Mouse (Mus musculus) heart, postnatal 0 days (tissue): ENCODE measurements around the gene Pds5a. TPM values are rescaled to one million over a fixed set of nuclear protein-coding genes. Genes with fewer than 3 reads are reported as not detected.
"Not testable (repeated sequence)": the region's sequence is repeated elsewhere in the genome, so short reads cannot be mapped to it uniquely, and the experiment has no call there.

Experiments used
- ATAC-seq: fragments of 200-750 bp; cut with Nextera tagmentation; 2 replicates; pipeline ENCODE4 v1.8.0; 2017; ENCODE audit warnings: low read depth, moderate number of reproducible peaks, moderate library complexity; ENCODE audit not compliant: insufficient read depth
- DNase-seq: peaks from one replicate; pipeline ENCODE4 v3.0.0-alpha.2; 2016; ENCODE audit warnings: low spot score
- H3K27ac ChIP-seq: fragments of 300-500 bp; sonication (generic); 2 replicates; pipeline ENCODE4 v1.5.1; 2014; ENCODE audit warnings: low read depth, mild to moderate bottlenecking
- H3K27me3 ChIP-seq: fragments of 300-500 bp; sonication (generic); 2 replicates; pipeline ENCODE4 v1.6.1; 2014; ENCODE audit warnings: low read length, mixed read lengths; ENCODE audit not compliant: control insufficient read depth, insufficient read depth
- H3K36me3 ChIP-seq: fragments of 300-500 bp; sonication (generic); replicated peaks from 2 replicates; pipeline ENCODE4 v1.6.1; 2014; ENCODE audit warnings: low read length, mixed read lengths; ENCODE audit not compliant: control insufficient read depth, insufficient read depth
- H3K4me1 ChIP-seq: fragments of 300-500 bp; sonication (generic); 2 replicates; pipeline ENCODE4 v1.6.1; 2014; ENCODE audit warnings: antibody characterized with exemption; ENCODE audit not compliant: control insufficient read depth, insufficient read depth
- H3K4me2 ChIP-seq: fragments of 300-500 bp; sonication (generic); 2 replicates; pipeline ENCODE4 v1.6.1; 2014; ENCODE audit warnings: low read depth, mild to moderate bottlenecking, low read length, moderate library complexity
- H3K4me3 ChIP-seq: fragments of 300-500 bp; sonication (generic); 2 replicates; pipeline ENCODE4 v1.5.1; 2014; ENCODE audit warnings: low read depth, low read length
- H3K9ac ChIP-seq: fragments of 300-500 bp; sonication (generic); replicated peaks from 2 replicates; pipeline ENCODE4 v1.6.1; 2014; ENCODE audit warnings: low read depth, low read length, mixed read lengths
- H3K9me3 ChIP-seq: fragments of 300-500 bp; sonication (generic); replicated peaks from 2 replicates; pipeline ENCODE4 v1.6.1; 2016; ENCODE audit warnings: low read length; ENCODE audit not compliant: control insufficient read depth
- CTCF ChIP-seq: IDR thresholded peaks from 2 replicates; pipeline ENCODE4 v1.5.1; 2016; ENCODE audit warnings: antibody characterized with exemption, control low read depth, low read depth
- EP300 ChIP-seq: IDR thresholded peaks from 2 replicates; pipeline ENCODE4 v1.6.1; 2016; ENCODE audit warnings: antibody characterized with exemption, low read depth
- WGBS: fragments of 180-500 bp; shearing (Covaris S2); extraction: QIAGEN DNeasy Blood & Tissue Kit; methylation state at CpG from one replicate; pipeline ENCODE4 v1.1.7; 2014; 5-methylcytosine and 5-hydroxymethylcytosine counted together
- polyA plus RNA-seq: library from polyadenylated mRNA; unstranded; fragments of >200 nt; fragmentation: Nextera tagmentation; extraction: Ambion mirVana; gene quantifications from 2 replicates; pipeline ENCODE4 v1.2.1, GENCODE M21; 2015
- total RNA-seq: library from RNA; depleted of rRNA; stranded (reverse); fragments of >200 nt; gene quantifications from 2 replicates; pipeline ENCODE4 v1.2.3, GENCODE M21; 2014; ENCODE audit warnings: low replicate concordance

The Pds5a gene
- total and polyA plus RNA-seq, 2 experiments from 2014 or later: 15.4 to 91.3 TPM

- no peak overlapping the region for H3K27ac ChIP-seq
- WGBS: 91% methylated on average over 5 of the region's 5 CpGs
- no peak overlapping the region for H3K9ac ChIP-seq
- no peak for TF ChIP-seq CTCF
- TF ChIP-seq EP300: no peak
- DNase-seq (no peak), ATAC-seq (no peak)
- no peaks in the 10 kb centered on the region for H3K36me3 ChIP-seq
- no peaks in the 10 kb centered on the region for H3K27me3 ChIP-seq
- H3K4me1 ChIP-seq: peaks cover 7% of the 10 kb centered on the region
- no peak overlapping the region for H3K4me3 ChIP-seq
- no peaks in the 10 kb centered on the region for H3K9me3 ChIP-seq
- no peak overlapping the region for H3K4me2 ChIP-seq
Observed at GRCm38 (mm10) chr5:65700102-65700501, 2.0 kb upstream of the Pds5a start.

- peaks cover 7% of the 10 kb centered on the region for H3K4me1 ChIP-seq
- DNase-seq: no peak
- no peaks in the 10 kb centered on the region for H3K9me3 ChIP-seq
- peak overlapping the region; percentile 73 for H3K4me2 ChIP-seq
- no peak for ATAC-seq
- peak overlapping the region; percentile 98 for H3K27ac ChIP-seq
- 60% methylated on average over 10 of the region's 10 CpGs for WGBS
- no peaks in the 10 kb centered on the region for H3K27me3 ChIP-seq
- H3K9ac ChIP-seq: 0 out of 2 replicates have a peak overlapping the region, but pooled peaks have one; percentile 94
- TF ChIP-seq EP300 (no peak), CTCF (no peak)
- peak overlapping the region; percentile 98 for H3K4me3 ChIP-seq
- H3K36me3 ChIP-seq: no peaks in the 10 kb centered on the region
Observed at GRCm38 (mm10) chr5:65699146-65699545, 1.1 kb upstream of the Pds5a start.

GRCm38 (mm10) chr5:65698759-65699136, 675 bp upstream of the Pds5a start:
- TF ChIP-seq EP300 (no peak), CTCF (no peak)
- H3K9ac ChIP-seq: peak overlapping the region; percentile 94
- peak; percentile 43 for DNase-seq
- H3K9me3 ChIP-seq: no peaks in the 10 kb centered on the region
- peaks cover 7% of the 10 kb centered on the region for H3K4me1 ChIP-seq
- peak overlapping the region; percentile 98 for H3K27ac ChIP-seq
- H3K27me3 ChIP-seq: no peaks in the 10 kb centered on the region
- peaks cover 2% of the 10 kb centered on the region; the same call in 1 of the 2 replicates for H3K36me3 ChIP-seq
- no peak for ATAC-seq
- peak overlapping the region; percentile 73 for H3K4me2 ChIP-seq
- H3K4me3 ChIP-seq: peak overlapping the region; percentile 98
- WGBS: 21% methylated on average over 6 of the region's 6 CpGs

- H3K4me1 ChIP-seq: peaks cover 7% of the 10 kb centered on the region
Observed at GRCm38 (mm10) chr5:65697486-65697835, 612 bp downstream of the Pds5a start.

GRCm38 (mm10) chr5:65696821-65697485, 1.1 kb downstream of the Pds5a start:
- Histone ChIP-seq H3K4me1 (peaks cover 7% of the 10 kb centered on the region), H3K4me3 (peak overlapping the region; percentile 98), H3K27me3 (no peaks in the 10 kb centered on the region), H3K9ac (peak overlapping the region; percentile 94), H3K27ac (peak overlapping the region; percentile 98), H3K36me3 (peaks cover 15% of the 10 kb centered on the region), H3K9me3 (no peaks in the 10 kb centered on the region), H3K4me2 (peak overlapping the region; percentile 73)
- ATAC-seq (peak; percentile 39; the same call in 1 of the 2 replicates), DNase-seq (peak; percentile 84)
- WGBS: 1% methylated on average over 57 of the region's 58 CpGs
- TF ChIP-seq EP300 (no peak), CTCF (peak; percentile 81)

More at GRCm38 (mm10) chr5:65697486-65697835, 612 bp downstream of the Pds5a start:
- DNase-seq (no peak), ATAC-seq (peak; percentile 50)
- Histone ChIP-seq H3K36me3 (peaks cover 10% of the 10 kb centered on the region), H3K4me3 (peak overlapping the region; percentile 98), H3K9ac (peak overlapping the region; percentile 94), H3K27me3 (no peaks in the 10 kb centered on the region), H3K27ac (peak overlapping the region; percentile 98), H3K9me3 (no peaks in the 10 kb centered on the region), H3K4me2 (peak overlapping the region; percentile 73)
- WGBS: 0% methylated on average over 24 of the region's 49 CpGs
- TF ChIP-seq CTCF: no peak
- TF ChIP-seq EP300: no peak

GRCm38 (mm10) chr5:65694076-65694475, 4.0 kb downstream of the Pds5a start:
- not testable (repeated sequence) for DNase-seq, H3K9me3 ChIP-seq, H3K4me3 ChIP-seq, H3K4me2 ChIP-seq, H3K27ac ChIP-seq, H3K27me3 ChIP-seq, H3K4me1 ChIP-seq, H3K9ac ChIP-seq, ATAC-seq
- peaks cover 15% of the 10 kb centered on the region for H3K36me3 ChIP-seq
- 96% methylated on average over 2 of the region's 3 CpGs for WGBS
